Mouse (Mus musculus): Measurements from ENCODE around the gene Pemt. TPM values are rescaled to one million over a fixed set of nuclear protein-coding genes. Genes with fewer than 3 reads are reported as not detected.

Gene Pemt
- polyA plus RNA-seq, 1 experiment from 2014 or later = 17.6 TPM

- no peak overlapping the region for H3K27ac ChIP-seq (ENCODE audit: low read depth, low read length)
- 18% methylated on average over 7 of the region's 7 CpGs for WGBS (ENCODE audit: insufficient replicate concordance)
- H3K9me3 ChIP-seq (replicated peaks; ENCODE audit: control insufficient read depth, low read length) = no peaks in the 10 kb centered on the region
- H3K4me1 ChIP-seq (ENCODE audit: control insufficient read depth, insufficient read depth, low read length) = peaks cover 10% of the 10 kb centered on the region; the same call in 1 of the 2 replicates
- H3K36me3 ChIP-seq (ENCODE audit: control insufficient read depth, insufficient read depth, low read length) = no peaks in the 10 kb centered on the region
- 0 out of 2 replicates have a peak, but pooled peaks have one; percentile 18 for ATAC-seq (replicated peaks; ENCODE audit: insufficient number of reproducible peaks, low FRiP score, low TSS enrichment)
- H3K9ac ChIP-seq (ENCODE audit: low read depth, low read length) = no peak overlapping the region
- peak overlapping the region; percentile 14; the same call in 1 of the 2 replicates for H3K4me2 ChIP-seq
- H3K4me3 ChIP-seq (ENCODE audit: low read depth, low read length) = no peak overlapping the region
- no peaks in the 10 kb centered on the region for H3K27me3 ChIP-seq (ENCODE audit: control insufficient read depth, insufficient read depth, low read length)
Measured at GRCm38 (mm10) chr11:59921265-59921664, 125.0 kb downstream of the Pemt start.

Other genes starting within 250 kb of the Pemt start
- 21.4 and 22.6 TPM in 2 replicates for gene Flcn, start 236.5 kb downstream of the Pemt start, polyA plus RNA-seq (2014; fragmentation: Nextera tagmentation; extraction: Ambion mirVana)
- gene Nt5m, start 207.0 kb downstream of the Pemt start, polyA plus RNA-seq (2014; fragmentation: Nextera tagmentation; extraction: Ambion mirVana) = 31.7 and 36.5 TPM in 2 replicates
- gene Cops3, start 206.7 kb downstream of the Pemt start, polyA plus RNA-seq (2014; fragmentation: Nextera tagmentation; extraction: Ambion mirVana) = 168 and 181 TPM in 2 replicates
- 49.1 and 51.2 TPM in 2 replicates for gene Med9, start 98.3 kb downstream of the Pemt start, polyA plus RNA-seq (2014; fragmentation: Nextera tagmentation; extraction: Ambion mirVana)
- gene Rasd1, start 81.5 kb downstream of the Pemt start, polyA plus RNA-seq (2014; fragmentation: Nextera tagmentation; extraction: Ambion mirVana) = 12.0 and 13.9 TPM in 2 replicates
- gene Rai1, start 58.5 kb upstream of the Pemt start, polyA plus RNA-seq (2014; fragmentation: Nextera tagmentation; extraction: Ambion mirVana) = 20.5 and 24.4 TPM in 2 replicates
- 39.0 and 41.0 TPM in 2 replicates for gene Srebf1, start 176.1 kb upstream of the Pemt start, polyA plus RNA-seq (2014; fragmentation: Nextera tagmentation; extraction: Ambion mirVana)

All from heart, embryonic 11.5 days (tissue).